8 mouse cellular contexts compared by ENCODE assay signal in the genomic region with DNA sequence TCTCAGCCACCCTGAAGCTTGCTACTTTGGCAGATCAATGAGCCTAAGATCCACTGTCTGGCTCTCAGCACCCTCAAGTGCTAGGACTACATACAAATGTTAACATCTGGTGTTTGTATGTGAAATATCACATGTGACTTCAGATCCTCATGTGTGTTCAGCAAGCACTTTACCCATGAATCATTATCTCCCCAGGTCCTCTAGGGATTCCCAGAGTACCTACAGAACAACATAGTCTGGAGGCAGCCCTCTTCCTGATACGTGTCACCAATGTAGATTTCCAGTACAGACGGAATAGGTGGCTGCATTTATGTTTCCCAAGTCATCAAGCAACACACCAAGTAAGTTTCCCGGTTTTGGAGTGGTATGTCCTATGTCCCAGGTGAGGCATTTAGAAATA. TPM values are rescaled to one million over a fixed set of nuclear protein-coding genes. Genes with fewer than 3 reads are reported as not detected.
DNase-seq lines count a peak whose midpoint lies in the region; ATAC-seq and TF ChIP-seq lines count a peak whose summit lies in the region.

No protein-coding gene starts in this region.

- no peak for DNase-seq in cerebellum, postnatal 14 days
- DNase-seq in testis, postnatal 10 days (ENCODE audit: low spot score) = no peak
- DNase-seq in gastrocnemius, adult 18-20 months (ENCODE audit: low spot score) = no peak

- peak; percentile 17; the same call in 1 of the 2 replicates for ATAC-seq in cerebellum, adult (ENCODE audit: insufficient number of reproducible peaks, low FRiP score, low TSS enrichment)
- ATAC-seq in forebrain, embryonic 16.5 days = peak; percentile 0; the same call in 1 of the 2 replicates
- no peak for ATAC-seq in liver, embryonic 15.5 days (ENCODE audit: insufficient read depth)
- ATAC-seq in stomach, embryonic 16.5 days (ENCODE audit: insufficient read depth, low FRiP score) = no peak

- WGBS in forebrain, embryonic 16.5 days = 3% methylated on average over 3 of the region's 3 CpGs
- WGBS in liver, embryonic 15.5 days (ENCODE audit: insufficient replicate concordance) = under 1% methylated on average over 3 of the region's 3 CpGs
- under 1% methylated on average over 3 of the region's 3 CpGs for WGBS in stomach, embryonic 16.5 days

- peak overlapping the region; percentile 86 for H3K4me2 ChIP-seq in forebrain, embryonic 16.5 days (ENCODE audit: low read length)
- H3K4me2 ChIP-seq in liver, embryonic 15.5 days = peak overlapping the region; percentile 92
- peak overlapping the region; percentile 76 for H3K4me2 ChIP-seq in stomach, embryonic 16.5 days (ENCODE audit: low read depth, low read length)

- H3K4me3 ChIP-seq in testis, adult 2 months (ENCODE audit: control insufficient read depth, low read depth, low read length) = peak overlapping the region; percentile 99
- H3K4me3 ChIP-seq in forebrain, embryonic 16.5 days (replicated peaks; ENCODE audit: low read length) = peak overlapping the region; percentile 92
- peak overlapping the region; percentile 91 for H3K4me3 ChIP-seq in liver, embryonic 15.5 days (replicated peaks)
- peak overlapping the region; percentile 87 for H3K4me3 ChIP-seq in stomach, embryonic 16.5 days (replicated peaks; ENCODE audit: low read length)

- H3K9ac ChIP-seq in forebrain, embryonic 16.5 days (replicated peaks; ENCODE audit: low read depth, low read length) = peak overlapping the region; percentile 80
- H3K9ac ChIP-seq in liver, embryonic 15.5 days = peak overlapping the region; percentile 88
- H3K9ac ChIP-seq in stomach, embryonic 16.5 days (ENCODE audit: low read length) = peak overlapping the region; percentile 81

- no peaks in the 10 kb centered on the region for H3K9me3 ChIP-seq in forebrain, embryonic 16.5 days (ENCODE audit: control insufficient read depth, low read length)
- H3K9me3 ChIP-seq in liver, embryonic 15.5 days (replicated peaks) = no peaks in the 10 kb centered on the region
- H3K9me3 ChIP-seq in stomach, embryonic 16.5 days (replicated peaks; ENCODE audit: control insufficient read depth, low read length) = no peaks in the 10 kb centered on the region

- H3K27ac ChIP-seq in testis, adult 2 months (ENCODE audit: control insufficient read depth, insufficient read depth, low read depth, low read length) = peak overlapping the region; percentile 92; the same call in 1 of the 2 replicates
- H3K27ac ChIP-seq in forebrain, embryonic 16.5 days (ENCODE audit: low read length) = peak overlapping the region; percentile 83
- peak overlapping the region; percentile 93 for H3K27ac ChIP-seq in liver, embryonic 15.5 days (replicated peaks)
- peak overlapping the region; percentile 80; the same call in 1 of the 2 replicates for H3K27ac ChIP-seq in stomach, embryonic 16.5 days (ENCODE audit: low read length)

- TF ChIP-seq POLR2A in testis, adult 2 months (IDR thresholded peaks at IDR 0.05; ENCODE audit: control insufficient read depth, low read depth, low read length) = no peak

- no peak for TF ChIP-seq CTCF in testis, adult 2 months (IDR thresholded peaks at IDR 0.05; ENCODE audit: control insufficient read depth, insufficient read depth, insufficient replicate concordance, low read depth, low read length)

- H3K36me3 ChIP-seq in testis, adult 2 months (ENCODE audit: control insufficient read depth, insufficient read depth, low read length) = no peaks in the 10 kb centered on the region
- H3K36me3 ChIP-seq in forebrain, embryonic 16.5 days (ENCODE audit: control insufficient read depth, insufficient read depth) = no peaks in the 10 kb centered on the region
- H3K36me3 ChIP-seq in liver, embryonic 15.5 days (replicated peaks) = peaks cover 11% of the 10 kb centered on the region
- H3K36me3 ChIP-seq in stomach, embryonic 16.5 days (ENCODE audit: control insufficient read depth, insufficient read depth, low read length) = no peaks in the 10 kb centered on the region

- no peaks in the 10 kb centered on the region for H3K27me3 ChIP-seq in testis, adult 2 months (ENCODE audit: control insufficient read depth, insufficient read depth, low read length)
- no peaks in the 10 kb centered on the region for H3K27me3 ChIP-seq in forebrain, embryonic 16.5 days (replicated peaks; ENCODE audit: control insufficient read depth, insufficient read depth, low read length)
- no peaks in the 10 kb centered on the region for H3K27me3 ChIP-seq in liver, embryonic 15.5 days
- H3K27me3 ChIP-seq in stomach, embryonic 16.5 days (ENCODE audit: control insufficient read depth, insufficient read depth, low read length) = no peaks in the 10 kb centered on the region

- H3K4me1 ChIP-seq in testis, adult 2 months (ENCODE audit: control insufficient read depth, insufficient read depth, low read length) = peaks cover 2% of the 10 kb centered on the region; the same call in 1 of the 2 replicates
- H3K4me1 ChIP-seq in forebrain, embryonic 16.5 days (replicated peaks; ENCODE audit: control insufficient read depth, insufficient read depth, low read length) = peaks cover 9% of the 10 kb centered on the region
- peaks cover 13% of the 10 kb centered on the region for H3K4me1 ChIP-seq in liver, embryonic 15.5 days (replicated peaks)
- peaks cover 12% of the 10 kb centered on the region for H3K4me1 ChIP-seq in stomach, embryonic 16.5 days (ENCODE audit: control insufficient read depth, insufficient read depth, low read length)

RNA-seq across cellular contexts. Expression of a gene that starts 0.9 kb away (rescaled TPM):
- polyA plus RNA-seq in testis, adult 2 months (2012; rRNA removed) = 6.0 and 7.3 TPM in 2 replicates
- 21.0 and 27.2 TPM in 2 replicates for polyA plus RNA-seq in forebrain, embryonic 16.5 days (2015; fragmentation: Nextera tagmentation; extraction: Ambion mirVana)
- polyA plus RNA-seq in liver, embryonic 15.5 days (2015; fragmentation: Nextera tagmentation; extraction: Ambion mirVana) = 44.5 and 47.7 TPM in 2 replicates
- 41.2 and 44.2 TPM in 2 replicates for polyA plus RNA-seq in stomach, embryonic 16.5 days (2015; fragmentation: Nextera tagmentation; extraction: Ambion mirVana)
- not detected for total RNA-seq in gastrocnemius, adult 18-20 months (2021)

RNA-seq across cellular contexts. Expression of a gene that starts 29.4 kb away (rescaled TPM):
- 0.21 and 0.30 TPM in 2 replicates for polyA plus RNA-seq in testis, adult 2 months (2012; rRNA removed)
- 4.0 and 5.0 TPM in 2 replicates for polyA plus RNA-seq in forebrain, embryonic 16.5 days (2015; fragmentation: Nextera tagmentation; extraction: Ambion mirVana)
- 0.06 and 0.12 TPM in 2 replicates for polyA plus RNA-seq in liver, embryonic 15.5 days (2015; fragmentation: Nextera tagmentation; extraction: Ambion mirVana)
- 2.8 and 3.1 TPM in 2 replicates for polyA plus RNA-seq in stomach, embryonic 16.5 days (2015; fragmentation: Nextera tagmentation; extraction: Ambion mirVana)
- under 1 TPM; 0.48 to 0.95 TPM for total RNA-seq in gastrocnemius, adult 18-20 months (2021)

Comparison
In these comparisons a context has a peak if more than half of its experiments do, and no peak if none do; other contexts are left out.
1. ATAC-seq: peak in cerebellum, adult (single experiment) and forebrain, embryonic 16.5 days (single experiment); none in liver, embryonic 15.5 days (single experiment) and stomach, embryonic 16.5 days (single experiment).
2. Peak in every context shown above with its lines, with median percentiles within 50 percentile points of each other: H3K27ac ChIP-seq, H3K4me3 ChIP-seq, H3K4me2 ChIP-seq and H3K9ac ChIP-seq.